Mouse (Mus musculus): ENCODE measurements around the gene Lamtor4.

DNA sequence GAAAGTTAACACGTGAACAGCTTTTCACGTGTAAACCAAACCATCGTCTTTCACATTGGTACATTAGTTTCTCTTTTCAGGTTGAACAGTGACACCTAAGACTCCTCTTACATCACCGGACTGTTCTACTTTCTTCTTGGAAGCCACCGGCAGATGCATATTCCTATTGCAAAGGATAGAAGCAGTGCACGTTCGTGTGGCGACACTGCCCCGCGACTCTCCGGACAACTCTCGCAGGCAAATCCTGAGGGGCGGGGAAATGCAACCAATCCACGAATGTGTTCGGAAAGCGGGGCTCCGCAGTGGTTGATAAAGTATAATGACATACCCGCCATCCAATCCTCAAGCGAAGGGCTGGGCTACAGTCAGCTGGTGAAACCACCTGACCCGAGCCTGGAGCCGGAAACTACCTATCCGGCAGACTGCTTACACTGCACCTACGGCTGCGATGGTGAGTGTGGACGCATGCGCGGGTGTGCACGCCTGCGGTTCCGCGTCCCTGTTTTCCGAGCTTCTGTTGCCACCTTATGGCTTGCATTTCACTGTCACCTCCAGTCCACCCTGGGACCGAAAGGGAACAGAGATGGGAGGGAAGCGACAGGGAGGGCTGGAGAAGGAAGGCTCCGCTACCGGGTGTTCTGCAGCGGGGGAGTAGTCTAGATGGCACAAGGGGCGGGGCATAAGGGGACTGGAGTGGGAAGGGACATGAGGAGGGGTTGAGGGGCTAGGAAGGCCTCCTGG is at the start of gene Lamtor4:
- peak; percentile 86 for TF ChIP-seq POLR2A (IDR thresholded peaks at IDR 0.05; ENCODE audit: low read depth, low read length)
- no peak for TF ChIP-seq CTCF (IDR thresholded peaks at IDR 0.05; ENCODE audit: extremely low read depth, insufficient read length, insufficient replicate concordance, low read depth, low read length)
